ENCODE assay signal across 14 mouse cellular contexts in genomic region chr6:91508041-91508440, GRCm38 (mm10).
"Had no signal": no experiment of that assay in that cellular context is flagged by ENCODE, and none has a peak within 500 bp of the region (broad histone marks: within the 10 kb centered on the region; RNA-seq: fewer than 3 reads in every experiment).

No protein-coding gene starts in this region.

- H3K4me2 ChIP-seq: limb, embryonic 15.5 days; neural tube, embryonic 12.5 days had no signal

- DNase-seq: kidney, adult 11 months; kidney, adult 9 months; kidney, postnatal 36 days; lung, adult 18-20 months; lung, postnatal 36 days; midbrain, embryonic 14.5 days had no signal

- H3K9me3 ChIP-seq: limb, embryonic 15.5 days; neural tube, embryonic 12.5 days had no signal

- H3K27ac ChIP-seq: kidney, postnatal 0 days; layer of hippocampus, adult 2 months; left cerebral cortex, adult 2 months; limb, embryonic 15.5 days; liver, embryonic 14.5 days; midbrain, embryonic 10.5 days; neural tube, embryonic 12.5 days had no signal

- H3K4me3 ChIP-seq: layer of hippocampus, adult 2 months; left cerebral cortex, adult 2 months; limb, embryonic 15.5 days; midbrain, embryonic 10.5 days; myocyte; neural tube, embryonic 12.5 days had no signal

- H3K27me3 ChIP-seq: limb, embryonic 15.5 days; neural tube, embryonic 12.5 days had no signal

- H3K4me1 ChIP-seq: midbrain, embryonic 10.5 days; neural tube, embryonic 12.5 days had no signal

- H3K9ac ChIP-seq: limb, embryonic 15.5 days; liver, embryonic 14.5 days; neural tube, embryonic 12.5 days had no signal
